Mouse (Mus musculus) inflammation-experienced regulatory T-cells, adult 6 months (primary cell): ENCODE results near the gene Jrkl. TPM values are rescaled to one million over a fixed set of nuclear protein-coding genes. Genes with fewer than 3 reads are reported as not detected.

Source experiments
- polyA plus RNA-seq, 3 experiments: library from polyadenylated mRNA; unstranded; fragments of 100-300 nt; shearing (Covaris generic); gene quantifications; one replicate each; pipeline ENCODE4 v1.2.1; 2017

Gene Jrkl
- polyA plus RNA-seq, 3 experiments from 2014 or later, result 2.2 to 4.3 (median 3.8) TPM

Other genes starting within 250 kb of the Jrkl start
- 10 to 100 TPM; 37.1 to 54.3 (median 49.1) TPM for gene Ccdc82, start 1.1 kb upstream of the Jrkl start, polyA plus RNA-seq
- gene Maml2, start 52.1 kb upstream of the Jrkl start, polyA plus RNA-seq, result 10 to 100 TPM; 32.1 to 46.4 (median 45.1) TPM
- gene Gm17571, start 200.9 kb upstream of the Jrkl start, polyA plus RNA-seq, result not detected